Mouse (Mus musculus): ENCODE measurements at regions not wholly inside any gene's neighbourhood (a gene's known extent, or its start where the extent isn't known, plus 50 kb on each side); places are given as distances from the start of the nearest gene placed in this dataset.

DNA sequence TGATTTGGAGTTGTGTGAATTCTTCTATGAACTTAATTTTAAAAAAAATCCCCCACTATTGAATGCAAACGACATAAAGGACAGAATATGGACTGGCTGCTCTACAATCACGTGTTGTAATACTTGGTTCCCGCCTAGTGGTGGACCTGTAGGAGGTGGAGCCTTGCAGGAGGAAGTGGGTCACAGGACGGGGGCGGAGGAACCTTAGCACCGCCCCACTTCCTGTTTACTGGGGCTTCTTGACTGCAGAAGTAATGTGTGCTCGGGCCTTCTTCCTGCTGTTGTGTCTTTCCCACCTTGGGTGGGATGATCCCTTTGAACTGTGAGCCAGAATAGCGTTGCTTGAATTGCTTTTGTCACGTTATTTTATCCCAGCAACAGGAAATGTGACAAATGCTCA is 52.2 kb upstream of the Tmem108 start:
- DNase-seq (ENCODE audit: extremely low spot score in 1 of 2, low spot score in 2 of 2), result no peak
- intact Hi-C loops (cut with DNase I), result no loop called here

DNA sequence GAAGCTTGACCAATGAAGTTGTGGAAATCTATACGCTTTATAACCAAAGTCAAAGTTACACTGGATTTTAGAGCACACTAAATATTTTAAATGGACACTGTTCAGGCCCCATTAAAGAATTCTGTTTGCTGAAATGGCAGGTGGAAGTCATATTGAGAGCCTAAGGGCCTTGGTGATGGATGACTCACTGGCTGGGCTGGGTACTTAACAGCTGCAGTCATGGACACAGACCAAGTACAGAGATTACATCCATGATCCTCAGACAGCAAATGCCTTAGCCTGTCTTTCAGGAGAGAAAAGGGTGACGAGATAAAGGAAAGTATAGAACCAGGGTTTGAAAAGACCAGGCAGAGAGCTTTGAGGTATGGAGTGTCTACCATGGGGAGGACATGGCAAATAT is 57.4 kb upstream of the Tmem108 start:
- intact Hi-C loops (cut with DNase I), result no loop called here
- DNase-seq (ENCODE audit: extremely low spot score in 1 of 2, low spot score in 2 of 2), result no peak

DNA sequence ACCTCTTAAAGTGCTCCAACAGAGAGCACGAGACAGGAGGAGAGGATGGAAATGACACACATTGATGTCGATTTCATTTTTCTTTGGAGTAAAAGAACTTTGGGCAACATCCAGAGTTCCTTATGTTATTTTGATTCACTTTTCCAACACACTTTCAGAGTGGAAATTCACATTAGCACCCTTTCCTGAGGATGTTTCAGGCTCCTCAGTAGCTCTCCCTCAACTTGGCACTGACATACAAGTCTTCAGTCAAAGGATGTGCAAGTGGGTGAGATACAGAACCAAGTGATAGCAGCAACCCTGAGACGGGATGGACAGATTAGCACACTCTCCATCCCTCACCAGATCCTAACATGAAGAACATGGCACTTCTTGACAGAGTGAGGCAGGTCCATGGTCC is 60.0 kb upstream of the Tmem108 start:
- no peak for DNase-seq (ENCODE audit: extremely low spot score in 1 of 2, low spot score in 2 of 2)
- intact Hi-C loops (cut with DNase I), result no loop called here

DNA sequence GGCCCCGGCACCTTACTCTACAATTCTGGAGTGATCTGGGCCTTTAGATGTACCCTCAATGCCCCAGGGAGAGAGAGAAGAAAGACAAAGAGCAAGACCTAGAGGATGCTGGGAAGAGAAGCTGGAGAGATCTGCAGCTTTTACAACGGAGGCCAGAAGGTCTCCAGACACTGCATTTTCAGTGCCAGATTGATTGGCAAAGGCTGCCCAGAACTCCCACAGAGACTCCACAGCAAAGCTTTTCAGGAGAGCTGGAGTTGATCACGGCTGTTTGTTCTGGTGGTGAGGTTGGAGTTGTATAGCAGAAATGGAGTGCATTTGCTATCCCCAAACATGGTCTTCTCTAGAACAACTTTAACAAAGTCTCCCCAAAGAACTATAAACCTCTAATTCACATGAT is 61.9 kb upstream of the Tmem108 start:
- DNase-seq (ENCODE audit: extremely low spot score in 1 of 2, low spot score in 2 of 2), result no peak
- intact Hi-C loops (cut with DNase I), result no loop called here

DNA sequence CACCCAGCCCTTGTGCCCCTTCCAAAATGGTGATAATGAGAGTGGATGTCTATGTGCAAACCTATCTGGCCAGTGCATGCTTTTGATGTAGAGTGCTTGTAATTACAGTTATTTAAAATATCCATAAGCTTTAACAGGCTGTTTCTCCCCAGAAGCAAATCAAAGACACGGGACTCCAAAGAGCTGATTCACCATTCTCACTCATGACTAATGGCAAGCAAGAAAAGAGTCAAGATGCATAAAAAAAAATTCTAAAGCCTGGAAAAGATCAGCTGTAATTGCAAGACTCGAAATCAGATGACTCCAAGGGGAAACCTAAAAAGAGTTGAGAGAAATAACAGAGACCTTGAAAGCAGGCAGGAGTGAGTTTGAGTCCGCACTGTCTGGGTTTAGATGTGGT is 79.6 kb upstream of the Tmem108 start:
- DNase-seq (ENCODE audit: extremely low spot score in 1 of 2, low spot score in 2 of 2), result no peak
- intact Hi-C loops (cut with DNase I), result loop anchor here (5.0 kb wide), 1 partner anchor 79 kb away; the partner anchor contains the start of gene Tmem108

DNA sequence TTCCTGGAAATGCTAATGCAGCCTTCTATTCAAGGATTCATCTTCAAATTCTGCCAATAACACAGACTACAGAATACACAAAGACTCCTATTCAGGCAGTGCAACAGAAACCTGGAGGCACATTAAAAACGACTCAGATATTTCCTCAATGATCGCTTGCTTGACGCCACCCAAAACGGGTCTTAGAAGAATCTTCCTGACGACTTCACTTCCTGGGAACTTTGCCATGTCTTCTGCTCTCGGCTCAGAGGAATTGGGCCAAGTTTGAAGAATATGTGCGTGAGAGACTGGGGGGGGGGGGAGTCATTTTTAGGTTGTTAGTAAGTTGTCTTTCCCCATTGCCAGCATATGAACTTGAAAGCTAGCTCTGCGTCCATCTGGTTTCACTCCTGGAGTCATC is 82.2 kb upstream of the Tmem108 start:
- intact Hi-C loops (cut with DNase I), result loop anchor here (5.0 kb wide), 1 partner anchor 82 kb away; the partner anchor contains the start of gene Tmem108
- DNase-seq (ENCODE audit: extremely low spot score in 1 of 2, low spot score in 2 of 2), result peak in 1 of 2 experiments; percentile 55

DNA sequence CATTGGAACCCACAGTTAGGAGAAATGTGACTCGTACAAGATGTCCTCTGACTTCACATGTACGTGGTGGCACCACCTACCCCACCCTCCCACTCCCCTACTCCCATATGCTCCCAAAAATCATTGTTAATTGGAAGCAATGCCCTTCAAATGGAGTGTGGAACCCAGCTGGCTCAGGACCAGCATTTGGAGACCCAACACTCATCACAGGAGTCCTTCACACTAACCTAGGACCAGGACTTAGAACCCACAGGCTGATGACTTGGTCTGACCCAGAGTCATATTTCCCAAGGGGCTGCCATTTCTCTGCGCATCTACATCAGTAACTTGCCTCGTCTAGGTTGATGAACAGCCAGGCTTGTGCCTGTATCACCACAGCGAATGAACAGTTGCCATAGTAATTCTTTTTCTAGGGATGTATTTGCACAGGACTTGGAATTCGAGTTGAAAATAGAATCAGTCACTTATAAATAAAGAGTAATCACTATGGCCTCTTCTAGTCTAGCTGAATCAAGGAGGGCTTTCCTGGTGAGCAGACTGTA is 84.3 kb upstream of the Tmem108 start:
- DNase-seq (ENCODE audit: extremely low spot score in 1 of 2, low spot score in 2 of 2), result no peak
- intact Hi-C loops (cut with DNase I), result no loop called here

DNA sequence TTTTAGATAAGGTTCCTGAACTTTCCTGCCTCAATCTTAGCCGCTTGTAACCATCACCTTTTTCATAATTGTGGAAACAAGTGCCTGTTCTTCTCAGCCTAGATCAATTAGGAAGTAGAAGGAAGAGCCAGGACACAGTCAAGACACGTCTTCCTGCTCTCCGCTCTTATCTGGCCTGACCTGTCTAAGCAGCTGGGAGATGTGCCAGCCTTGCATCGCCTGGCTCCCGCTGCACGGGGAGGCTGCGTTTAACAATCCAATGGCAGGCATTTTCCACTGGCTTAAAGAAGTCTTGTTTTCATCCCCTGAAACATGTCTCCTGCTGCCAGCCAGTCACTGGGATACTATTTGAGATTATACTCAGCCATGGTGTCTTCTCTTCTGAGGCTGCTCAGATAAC is 86.3 kb upstream of the Tmem108 start:
- DNase-seq (ENCODE audit: extremely low spot score in 1 of 2, low spot score in 2 of 2), result no peak
- intact Hi-C loops (cut with DNase I), result no loop called here

DNA sequence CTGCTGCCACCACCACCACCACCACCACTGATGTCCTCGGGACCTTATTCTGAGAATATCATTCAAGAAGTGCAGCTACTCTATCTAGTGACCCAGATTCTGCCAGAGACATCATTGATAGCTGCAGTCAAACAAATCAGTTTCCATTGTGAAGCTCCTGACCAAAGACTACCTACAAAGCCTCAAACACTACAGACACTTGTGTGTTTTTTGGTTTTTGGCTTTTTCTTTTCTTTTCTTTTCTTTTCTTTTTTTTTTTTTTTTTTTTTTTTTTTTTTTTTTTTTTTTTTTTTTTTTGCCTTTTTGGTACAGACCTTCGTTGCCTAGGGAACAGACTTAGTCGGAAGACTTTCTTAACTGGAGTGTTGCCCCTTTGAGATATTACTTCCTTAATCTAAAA is 87.4 kb upstream of the Tmem108 start:
- no peak for DNase-seq (ENCODE audit: extremely low spot score in 1 of 2, low spot score in 2 of 2)
- intact Hi-C loops (cut with DNase I), result no loop called here

DNA sequence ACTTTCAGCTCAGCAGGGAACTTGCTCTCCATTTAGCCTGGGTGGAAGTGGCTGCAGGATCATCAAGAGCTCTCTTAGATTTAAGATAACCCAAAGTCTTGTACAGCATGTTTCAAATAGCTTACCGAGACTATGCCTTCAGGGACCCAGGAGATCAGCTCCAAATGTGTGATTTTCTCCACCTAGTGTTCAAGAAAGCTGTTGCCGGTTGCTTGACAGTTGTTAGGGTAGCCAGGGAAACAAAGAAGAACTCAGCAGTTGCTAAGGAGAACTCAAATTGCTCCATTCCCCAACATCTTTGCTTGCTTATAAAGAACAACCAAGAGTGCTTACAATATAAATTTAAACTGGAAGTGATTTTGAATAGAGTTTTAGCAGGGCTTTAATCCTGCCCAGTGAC is 91.1 kb upstream of the Tmem108 start:
- intact Hi-C loops (cut with DNase I), result no loop called here
- no peak for DNase-seq (ENCODE audit: extremely low spot score in 1 of 2, low spot score in 2 of 2)

DNA sequence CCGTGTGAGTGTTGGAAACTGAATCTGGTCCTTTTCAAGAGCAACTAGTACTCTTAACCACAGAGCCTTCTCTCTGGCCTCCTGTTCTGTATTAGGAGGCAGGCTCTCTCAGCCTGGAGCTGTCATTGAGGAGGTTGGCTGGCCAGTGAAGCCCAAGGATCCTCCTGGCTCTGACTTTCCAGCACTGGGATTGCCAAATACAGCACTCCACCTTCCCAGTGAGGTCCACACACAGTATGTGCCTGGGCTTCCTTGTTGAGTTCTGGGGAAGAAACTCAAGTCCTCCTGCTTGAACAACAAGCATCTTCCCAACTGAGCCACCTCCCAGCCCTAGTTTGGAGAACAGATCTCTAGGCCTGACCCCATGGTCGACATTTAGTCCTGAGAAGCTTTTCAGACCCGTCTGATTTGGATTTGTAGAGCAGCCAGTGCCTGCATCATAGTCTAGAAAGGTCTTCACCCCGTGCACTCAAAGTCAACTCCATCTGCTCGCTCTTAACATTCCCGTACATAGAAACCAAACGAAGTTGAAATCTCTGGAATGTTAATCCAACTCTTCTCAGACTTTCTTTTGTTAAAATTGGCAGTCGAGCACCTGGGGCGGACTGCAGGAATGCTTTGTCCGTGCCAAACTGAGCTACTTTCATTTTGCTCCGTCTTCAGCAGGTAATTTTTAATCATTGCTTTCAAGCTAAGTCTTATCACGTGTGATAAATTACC is 99.2 kb upstream of the Tmem108 start:
- intact Hi-C loops (cut with DNase I), result no loop called here
- DNase-seq (ENCODE audit: extremely low spot score in 1 of 2, low spot score in 2 of 2), result no peak

DNA sequence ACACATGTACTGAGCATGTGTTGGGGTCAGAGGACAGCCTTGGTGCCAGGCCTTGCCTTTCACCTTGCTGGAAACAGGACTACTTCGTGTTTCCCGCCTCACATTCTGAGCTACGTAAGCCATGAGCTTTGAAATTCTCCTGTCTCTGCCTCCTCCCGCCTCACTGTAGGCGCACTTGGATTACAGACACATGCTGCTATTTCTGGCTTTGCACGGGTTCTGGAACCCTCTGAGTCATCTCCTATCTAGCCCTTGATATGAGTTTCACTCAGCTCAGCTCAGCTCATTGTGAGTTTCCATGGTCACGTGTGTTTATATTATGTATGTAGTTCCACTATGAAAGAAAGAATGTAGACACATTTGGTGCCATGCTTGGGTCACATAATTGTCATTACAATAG is 100.9 kb upstream of the Tmem108 start:
- intact Hi-C loops (cut with DNase I), result no loop called here
- DNase-seq (ENCODE audit: extremely low spot score in 1 of 2, low spot score in 2 of 2), result no peak

DNA sequence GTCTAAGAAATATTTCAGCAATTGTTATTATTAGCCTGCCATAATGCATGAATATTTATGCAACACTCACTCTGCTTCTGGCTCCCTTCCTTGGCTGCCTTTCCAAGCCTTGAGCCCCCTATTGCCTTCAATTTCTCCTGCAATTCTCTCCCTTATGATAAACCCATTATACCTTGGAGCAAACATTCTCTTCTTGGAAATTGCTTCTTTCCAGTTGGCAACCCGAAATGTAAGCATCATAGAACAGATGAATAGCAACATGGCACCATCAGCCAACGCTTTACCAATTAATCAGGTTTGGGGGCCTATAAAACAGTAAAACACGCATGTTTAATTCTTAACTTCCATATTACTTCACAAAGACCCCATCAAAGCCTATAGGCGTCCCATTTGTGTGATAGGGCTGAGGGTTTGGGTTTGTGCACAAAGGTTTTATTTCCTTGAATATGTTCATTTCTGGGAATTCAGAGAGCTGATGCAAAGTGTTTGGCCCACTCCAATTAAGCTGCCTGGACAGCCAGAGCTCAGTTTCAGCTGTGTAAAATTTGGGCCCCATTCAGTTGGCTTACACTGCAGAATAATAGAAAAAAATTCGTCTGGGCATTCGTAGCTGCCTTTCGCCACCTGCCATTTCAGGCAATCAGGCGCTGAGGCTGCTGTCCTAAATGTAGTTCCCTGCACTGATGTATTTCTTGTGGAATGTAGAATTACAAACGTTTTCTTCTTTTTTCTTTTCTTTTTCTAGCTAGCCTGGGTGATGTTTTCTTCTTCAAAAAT is 106.0 kb upstream of the Tmem108 start:
- DNase-seq (ENCODE audit: extremely low spot score in 1 of 2, low spot score in 2 of 2), result no peak
- intact Hi-C loops (cut with DNase I), result no loop called here

DNA sequence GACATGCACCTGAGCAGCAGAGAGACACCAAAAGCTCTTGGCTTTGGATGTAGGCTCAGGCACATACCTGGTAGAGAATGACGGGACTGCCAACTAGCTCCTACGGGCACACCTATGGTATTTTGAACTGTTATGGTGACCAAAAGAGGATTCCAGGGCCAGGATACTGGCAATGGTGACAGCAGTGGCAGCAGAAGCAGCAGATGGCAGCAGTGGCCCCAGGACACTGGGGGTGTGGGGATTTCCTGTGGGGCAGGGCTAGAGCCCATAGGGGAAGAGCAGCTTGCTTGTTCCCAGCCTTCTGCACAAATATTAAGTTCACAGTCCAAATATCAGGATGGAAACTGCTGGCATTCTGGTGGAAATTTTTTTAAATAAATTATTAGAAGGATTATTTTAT is 107.6 kb upstream of the Tmem108 start:
- intact Hi-C loops (cut with DNase I), result no loop called here
- no peak for DNase-seq (ENCODE audit: extremely low spot score in 1 of 2, low spot score in 2 of 2)

DNA sequence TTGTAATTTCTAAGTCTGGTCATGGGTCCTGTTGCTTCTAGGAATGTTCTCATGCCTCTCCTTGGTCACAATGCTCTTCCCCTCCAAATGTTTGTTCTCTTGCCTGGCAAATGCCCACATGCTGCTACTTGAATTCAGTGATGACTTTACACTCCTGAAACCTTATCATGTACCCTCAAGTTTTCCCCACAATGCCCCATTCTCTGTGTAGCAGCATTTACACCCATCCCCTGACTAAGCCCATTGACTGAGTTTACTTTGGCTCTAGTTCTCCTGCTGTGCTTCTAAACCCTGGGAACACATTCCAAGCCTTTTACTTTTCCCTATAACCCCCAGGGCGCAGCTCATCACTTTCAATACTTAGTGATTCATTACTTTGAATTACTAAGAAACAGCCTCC is 110.5 kb upstream of the Tmem108 start:
- intact Hi-C loops (cut with DNase I), result no loop called here
- no peak for DNase-seq (ENCODE audit: extremely low spot score in 1 of 2, low spot score in 2 of 2)

DNA sequence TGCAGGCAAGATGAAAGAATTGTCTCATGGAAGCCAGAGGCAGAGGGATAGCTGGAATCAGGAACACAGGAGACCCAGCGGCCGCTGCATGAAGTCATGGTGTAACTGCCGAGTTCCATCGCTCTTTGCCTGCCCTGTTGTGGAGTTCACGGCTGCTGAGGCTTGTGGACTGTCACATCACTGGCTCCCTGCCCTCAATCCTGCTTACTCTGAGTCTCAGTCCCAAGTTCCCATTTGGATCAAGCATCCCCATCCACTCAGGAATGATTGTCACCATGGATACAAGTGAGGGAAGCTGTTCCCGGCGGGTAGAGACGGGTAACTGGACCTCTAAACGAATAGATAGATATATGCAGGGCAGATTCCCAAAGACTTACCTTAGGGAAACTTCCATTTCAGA is 112.2 kb upstream of the Tmem108 start:
- intact Hi-C loops (cut with DNase I), result no loop called here
- no peak for DNase-seq (ENCODE audit: extremely low spot score in 1 of 2, low spot score in 2 of 2)

DNA sequence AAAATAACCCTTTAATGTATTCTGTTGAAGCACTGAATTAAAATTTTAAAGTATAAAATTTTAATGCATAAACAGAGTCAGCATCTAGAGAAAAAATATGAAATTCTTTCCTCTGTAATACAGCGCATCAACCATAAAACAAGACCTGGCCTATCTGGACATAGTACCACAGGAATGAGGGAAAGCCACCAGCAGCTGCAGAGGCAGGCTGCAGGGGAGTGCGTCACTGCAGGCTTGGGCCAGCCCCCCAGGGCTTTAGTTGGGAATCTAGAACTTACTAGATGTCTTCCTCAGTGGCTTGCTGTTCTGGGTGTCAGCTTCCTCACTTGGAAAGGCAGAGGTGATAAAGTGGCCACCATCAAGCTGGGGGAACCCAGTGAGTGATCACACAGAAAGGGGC is 116.2 kb upstream of the Tmem108 start:
- intact Hi-C loops (cut with DNase I), result no loop called here
- DNase-seq (ENCODE audit: extremely low spot score in 1 of 2, low spot score in 2 of 2), result no peak

DNA sequence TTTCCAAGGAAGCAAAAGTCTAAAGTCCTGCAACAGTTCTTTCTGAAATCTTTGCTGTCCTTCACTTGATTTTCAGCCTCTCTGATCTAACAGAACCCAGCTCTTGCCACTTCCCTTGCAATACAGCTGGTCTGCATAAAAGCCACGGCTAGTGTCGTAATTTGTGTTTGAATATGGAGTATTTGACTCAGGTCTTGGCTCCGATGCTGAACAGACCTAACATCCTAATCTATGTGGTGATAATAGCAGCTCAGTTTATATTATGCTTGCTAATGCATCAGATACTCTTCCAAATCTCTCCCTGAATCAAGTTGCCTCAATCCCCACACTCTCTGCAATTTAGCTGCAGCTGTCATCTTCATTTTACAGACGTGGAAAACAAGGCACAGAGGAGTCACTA is 109.5 kb upstream of the Nphp3 start:
- DNase-seq (ENCODE audit: extremely low spot score in 1 of 2, low spot score in 2 of 2), result no peak
- intact Hi-C loops (cut with DNase I), result no loop called here

DNA sequence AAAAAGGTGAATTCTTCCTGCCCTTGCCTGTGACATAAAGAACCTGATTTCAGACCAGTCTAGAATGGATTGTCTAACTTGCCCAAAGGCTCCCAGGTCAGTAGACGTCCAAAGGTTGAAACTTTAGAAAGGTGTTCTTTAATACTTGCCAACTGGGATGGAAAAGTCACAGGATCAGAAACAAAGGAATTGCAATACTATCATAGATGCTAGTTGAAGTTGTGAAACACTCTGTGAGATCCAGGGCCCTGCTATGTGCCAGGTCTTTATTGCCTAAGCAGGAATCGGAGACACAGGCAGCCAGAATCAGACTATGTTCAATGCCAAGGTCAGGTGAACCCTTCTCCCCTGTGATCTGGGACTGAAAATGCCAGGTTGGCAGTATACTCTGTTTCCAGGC is 108.0 kb upstream of the Nphp3 start:
- DNase-seq (ENCODE audit: extremely low spot score in 1 of 2, low spot score in 2 of 2), result no peak
- intact Hi-C loops (cut with DNase I), result no loop called here

DNA sequence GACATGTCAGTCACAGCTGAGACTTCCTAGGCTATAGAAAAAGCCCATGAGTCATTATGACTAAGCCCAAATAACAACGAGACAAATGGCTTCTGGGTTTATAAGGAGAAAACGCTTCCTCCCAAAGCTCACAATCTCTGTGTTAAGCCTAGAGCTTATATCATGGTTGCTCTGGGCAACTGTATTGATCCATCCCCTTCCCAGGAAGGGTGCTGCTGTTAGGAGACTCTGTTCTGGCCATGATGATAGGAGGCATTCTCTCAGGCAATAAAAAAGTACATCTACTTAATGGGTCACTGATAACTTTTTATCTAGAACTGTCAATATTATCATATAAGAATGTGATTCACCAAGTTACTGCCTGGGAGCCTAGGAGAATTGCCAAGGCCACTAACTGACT is 103.0 kb upstream of the Nphp3 start:
- intact Hi-C loops (cut with DNase I), result no loop called here
- no peak for DNase-seq (ENCODE audit: extremely low spot score in 1 of 2, low spot score in 2 of 2)

Measured in left cerebral cortex, postnatal 10 days (tissue).